Comparison of ENCODE assay signal across 12 mouse cellular contexts in the genomic region with DNA sequence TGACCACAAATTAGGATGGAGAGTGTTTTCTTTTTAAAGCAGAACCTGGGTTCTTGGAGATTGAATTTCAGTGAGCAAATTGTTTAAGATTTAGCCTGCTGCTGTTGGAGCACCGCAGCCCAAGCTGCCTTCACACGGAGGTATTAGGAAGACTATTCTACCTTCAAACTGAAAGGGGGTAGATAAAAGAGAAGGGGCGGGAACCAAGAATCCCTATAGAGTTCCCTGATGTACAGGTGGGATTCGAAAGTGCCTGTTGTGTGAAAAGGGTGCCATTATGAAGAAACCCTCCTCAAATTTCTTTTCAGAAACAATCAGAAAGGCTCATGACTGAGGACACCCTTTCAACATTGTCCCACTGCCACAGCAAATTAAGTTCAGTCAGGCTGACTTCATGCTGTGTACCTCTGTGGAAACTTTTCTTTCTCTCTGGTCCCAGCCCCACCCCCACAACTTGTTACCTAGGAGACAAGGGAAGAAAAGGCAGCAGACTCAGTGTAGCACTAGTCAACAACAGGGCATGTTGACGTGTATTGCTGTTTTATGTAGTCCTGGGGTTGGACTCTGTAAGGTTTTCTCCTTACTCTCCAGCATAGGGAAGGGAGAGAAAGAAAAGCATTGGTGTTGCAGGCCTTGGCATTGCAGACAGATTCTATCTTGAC.
A peak's percentile ranks its signal among the peaks of the same experiment; 100 is the strongest.
DNase-seq lines count a peak whose midpoint lies in the region; ATAC-seq and TF ChIP-seq lines count a peak whose summit lies in the region.
"Had no signal": no experiment of that assay in that cellular context is flagged by ENCODE, and none has a peak within 500 bp of the region (broad histone marks: within the 10 kb centered on the region; RNA-seq: fewer than 3 reads in every experiment).

No protein-coding gene starts in this region.

- H3K9ac ChIP-seq in forebrain, embryonic 12.5 days = no peak overlapping the region
- H3K9ac ChIP-seq: liver, embryonic 13.5 days had no signal

- H3K27me3 ChIP-seq in forebrain, embryonic 12.5 days = no peaks in the 10 kb centered on the region
- H3K27me3 ChIP-seq: liver, embryonic 13.5 days had no signal

- peaks cover 16% of the 10 kb centered on the region for H3K4me1 ChIP-seq in forebrain, embryonic 12.5 days
- H3K4me1 ChIP-seq: liver, embryonic 13.5 days had no signal

- peak; percentile 17 for DNase-seq in Muller cell, postnatal 12 days (ENCODE audit: inconsistent ontology term)
- DNase-seq in brain, embryonic 14.5 days (ENCODE audit: low read depth) = peak; percentile 70
- peak; percentile 38 for DNase-seq in mesoderm, embryonic 11.5 days (ENCODE audit: low read depth, low spot score)
- DNase-seq in left cerebral cortex, postnatal 14 days (ENCODE audit: low spot score in 2 of 2) = no peak
- no peak for DNase-seq in natural killer cell, adult 2 months (ENCODE audit: low spot score in 2 of 2)
- no peak for DNase-seq in right cerebral cortex, postnatal 10 days (ENCODE audit: low spot score in 2 of 2)
- DNase-seq: adrenal gland, postnatal 14 days; kidney, adult 2 months; liver, embryonic 13.5 days; thymus, adult 2 months had no signal

- no peak for TF ChIP-seq CTCF in brain, embryonic 14.5 days (IDR thresholded peaks at IDR 0.05; ENCODE audit: borderline replicate concordance, extremely low read depth, insufficient read depth, insufficient read length)

- no peak for TF ChIP-seq POLR2A in brain, embryonic 14.5 days (IDR thresholded peaks at IDR 0.05; ENCODE audit: borderline replicate concordance, extremely low read depth, insufficient read depth, insufficient read length, poor library complexity, severe bottlenecking)

- intact Hi-C loops in left cerebral cortex, postnatal 14 days (cut with DNase I) = no loop called here

- WGBS in forebrain, embryonic 12.5 days = 3% methylated on average over 5 of the region's 5 CpGs

- no peaks in the 10 kb centered on the region for H3K36me3 ChIP-seq in forebrain, embryonic 12.5 days (replicated peaks)
- H3K36me3 ChIP-seq: liver, embryonic 13.5 days had no signal

- H3K9me3 ChIP-seq in forebrain, embryonic 12.5 days = no peaks in the 10 kb centered on the region
- H3K9me3 ChIP-seq: liver, embryonic 13.5 days had no signal

- no peak overlapping the region for H3K4me2 ChIP-seq in forebrain, embryonic 12.5 days
- H3K4me2 ChIP-seq: liver, embryonic 13.5 days had no signal

- H3K4me3 ChIP-seq in forebrain, embryonic 12.5 days (replicated peaks) = no peak overlapping the region
- H3K4me3 ChIP-seq: liver, embryonic 13.5 days had no signal

- peak; percentile 86 for ATAC-seq in forebrain, embryonic 12.5 days (ENCODE audit: low FRiP score)
- ATAC-seq in activated CD4-positive, CD25-positive, alpha-beta regulatory T cell, adult 4 months = no peak

- peak overlapping the region; percentile 3; the same call in 1 of the 2 replicates for H3K27ac ChIP-seq in forebrain, embryonic 12.5 days
- H3K27ac ChIP-seq: liver, embryonic 13.5 days had no signal

Comparison
In these comparisons a context has a peak if more than half of its experiments do, and no peak if none do; other contexts are left out.
1. DNase-seq: peak in Muller cell, postnatal 12 days (single experiment), brain, embryonic 14.5 days (single experiment) and mesoderm, embryonic 11.5 days (single experiment); none in left cerebral cortex, postnatal 14 days (0 of 2), natural killer cell, adult 2 months (0 of 2) and right cerebral cortex, postnatal 10 days (0 of 2).